Mouse (Mus musculus) urinary bladder, adult 18-20 months (tissue): ENCODE measurements around the gene 4930513O06Rik.
A peak's percentile ranks its signal among the peaks of the same experiment; 100 is the strongest.

Experiments used
- DNase-seq, 2 experiments: peaks; one replicate each; pipeline ENCODE4 v3.0.0; 2022; ENCODE audit warnings: low spot score in 2 of 2, mixed read lengths in 2 of 2

The 4930513O06Rik gene

DNA sequence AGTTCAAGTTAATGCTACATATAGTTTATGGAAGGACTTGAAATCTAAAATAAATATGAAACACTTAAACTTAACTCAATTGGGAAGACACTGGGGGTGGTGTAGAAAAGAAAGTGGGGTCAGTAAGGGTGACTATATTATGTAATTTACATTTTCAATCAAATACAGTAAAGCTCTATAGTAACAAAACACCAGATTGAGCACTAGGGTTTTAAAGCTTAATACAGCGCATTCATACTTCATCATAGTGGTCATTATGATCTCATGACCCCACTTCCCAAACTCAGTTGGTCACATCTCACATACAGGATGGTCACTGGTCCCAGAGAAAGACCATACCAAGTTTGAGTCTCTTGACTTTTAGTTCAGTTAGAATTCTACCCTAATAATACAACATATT, at the start of gene 4930513O06Rik:
TSS of gene 4930513O06Rik (plus strand) at position 301 of the 400 bp plus-strand sequence.
- DNase-seq, result no peak

DNA sequence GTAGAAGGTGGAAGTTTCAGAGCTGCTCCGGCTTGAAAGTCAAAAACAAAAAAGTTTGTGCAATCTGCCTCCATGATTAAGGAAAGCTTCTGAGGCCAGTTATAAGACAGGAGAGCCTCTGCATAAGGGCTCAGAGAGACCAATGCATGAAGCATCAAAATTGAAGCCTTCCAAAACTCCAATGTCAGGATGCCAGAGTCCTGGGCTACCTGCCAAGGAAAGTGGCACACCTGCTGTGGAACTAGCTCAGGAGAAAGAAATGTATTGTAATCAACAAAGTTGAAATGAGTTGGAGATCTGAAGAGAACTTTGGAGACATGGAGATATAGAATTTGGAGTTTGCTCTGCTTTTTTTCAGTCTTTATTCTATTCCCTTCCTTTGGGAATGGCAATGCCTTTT, 48.4 kb upstream of the 4930513O06Rik start:
- no peak for DNase-seq

DNA sequence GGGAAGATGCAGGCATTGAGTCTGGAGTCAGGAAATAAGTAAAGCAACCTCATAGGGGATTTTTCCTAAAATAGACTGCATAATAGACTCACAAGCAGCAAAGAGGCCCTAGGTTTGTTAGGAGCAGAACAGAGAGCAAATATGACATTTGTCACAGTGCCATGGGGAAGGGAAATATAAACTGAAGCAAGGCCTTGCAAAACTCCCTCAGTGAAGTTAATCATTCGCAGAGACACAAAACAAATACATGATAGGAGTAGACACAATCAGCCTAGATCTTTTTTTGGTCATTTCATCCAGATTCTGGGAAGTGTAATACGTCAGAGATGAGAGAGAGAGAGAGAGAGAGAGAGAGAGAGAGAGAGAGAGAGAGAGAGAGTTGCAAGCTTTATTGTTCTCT, 46.7 kb upstream of the 4930513O06Rik start:
- no peak for DNase-seq

DNA sequence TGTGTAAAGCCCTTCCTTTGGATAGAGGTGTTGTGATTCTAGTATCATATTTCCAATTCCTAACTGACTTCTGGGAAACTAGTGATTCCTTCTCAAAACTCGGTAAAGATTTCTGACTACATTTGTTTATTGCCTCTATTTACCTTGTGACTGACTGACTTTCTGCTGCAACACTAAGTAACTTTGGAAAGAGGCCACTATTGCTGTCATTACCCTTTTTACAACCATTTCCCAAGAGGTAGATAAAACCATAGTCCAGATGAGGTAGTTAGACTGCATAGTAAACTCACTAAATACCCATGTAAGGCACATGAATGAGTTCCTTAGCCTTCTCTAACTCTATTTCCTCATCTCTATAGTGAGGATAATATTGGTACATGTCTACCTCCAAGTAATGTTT, 44.9 kb upstream of the 4930513O06Rik start:
- no peak for DNase-seq

DNA sequence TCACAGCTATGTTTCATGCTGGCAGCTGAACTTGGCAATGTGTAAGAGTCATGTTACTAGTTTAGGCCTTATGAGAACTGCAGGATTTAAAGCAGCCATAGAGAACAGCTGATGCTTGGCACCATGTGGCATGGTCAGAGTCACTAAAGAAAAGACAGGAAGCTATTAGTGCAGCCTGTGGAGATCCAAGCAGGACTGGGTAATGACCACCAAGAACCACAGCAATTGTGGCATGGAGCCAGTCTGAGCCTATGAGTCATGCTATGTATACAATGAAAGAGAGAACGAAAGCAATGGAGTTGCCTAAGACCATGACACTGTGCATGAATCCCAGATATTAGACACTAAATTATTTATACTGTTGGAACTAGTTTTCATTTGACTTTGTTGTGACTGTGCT, 34.1 kb upstream of the 4930513O06Rik start:
- peak in 1 of 2 experiments; percentile 8 for DNase-seq

DNA sequence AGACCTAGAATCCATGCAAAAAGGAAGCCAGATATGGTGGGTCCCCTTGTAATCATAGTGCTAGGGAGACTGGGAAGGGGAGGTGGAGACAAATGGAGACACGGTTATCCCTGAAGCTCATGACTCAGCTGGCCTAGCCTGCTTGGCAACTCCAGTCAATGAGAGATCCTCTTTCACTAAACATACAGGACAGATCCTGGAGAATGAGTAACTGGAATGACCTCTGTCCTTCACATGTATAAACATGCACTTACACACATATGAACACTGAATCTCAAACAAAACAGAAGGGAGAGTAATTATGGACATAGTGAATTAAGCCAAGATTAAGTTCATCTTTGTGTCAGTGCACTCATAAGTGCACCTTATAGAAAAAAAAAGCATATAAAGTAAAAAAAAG, 32.9 kb upstream of the 4930513O06Rik start:
- DNase-seq, result no peak

DNA sequence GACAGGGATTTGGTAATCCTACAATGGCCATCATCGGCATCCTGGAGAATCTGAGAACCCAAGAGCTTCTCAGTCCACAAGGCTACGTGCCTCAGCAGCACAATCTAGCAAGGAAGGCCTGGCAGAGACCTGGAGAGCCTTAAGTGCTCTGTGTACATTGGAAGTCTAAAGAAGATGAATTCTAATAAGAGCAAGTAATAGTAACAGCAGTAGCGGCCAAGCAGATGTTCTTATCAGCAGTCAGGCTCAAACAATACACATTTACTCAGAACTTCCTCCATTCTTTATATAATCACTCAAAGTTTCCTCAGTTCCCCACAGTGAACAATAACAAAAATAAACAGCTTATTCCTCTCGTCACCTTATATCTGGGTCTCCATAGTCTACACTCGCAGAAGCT, 22.0 kb upstream of the 4930513O06Rik start:
- no peak for DNase-seq

DNA sequence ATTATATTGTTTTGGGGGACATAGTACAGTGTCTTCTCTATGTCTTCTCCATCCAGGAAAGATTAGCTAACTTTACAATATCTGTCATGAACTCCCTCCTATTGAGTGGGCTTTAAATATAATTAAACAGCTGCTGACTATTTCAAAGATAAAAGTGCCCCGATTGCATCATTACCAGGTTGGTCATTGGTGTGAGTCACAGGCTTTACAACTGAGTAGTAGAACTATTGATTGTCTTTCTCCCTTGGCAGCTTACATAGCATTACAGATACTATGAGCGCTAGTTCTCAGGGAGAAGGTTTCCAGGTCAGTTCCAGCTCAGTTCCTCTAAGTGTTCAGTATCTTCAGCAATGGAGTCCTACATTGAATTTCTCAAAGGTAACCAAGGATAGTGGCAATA, 7.5 kb upstream of the 4930513O06Rik start:
- DNase-seq, result no peak

DNA sequence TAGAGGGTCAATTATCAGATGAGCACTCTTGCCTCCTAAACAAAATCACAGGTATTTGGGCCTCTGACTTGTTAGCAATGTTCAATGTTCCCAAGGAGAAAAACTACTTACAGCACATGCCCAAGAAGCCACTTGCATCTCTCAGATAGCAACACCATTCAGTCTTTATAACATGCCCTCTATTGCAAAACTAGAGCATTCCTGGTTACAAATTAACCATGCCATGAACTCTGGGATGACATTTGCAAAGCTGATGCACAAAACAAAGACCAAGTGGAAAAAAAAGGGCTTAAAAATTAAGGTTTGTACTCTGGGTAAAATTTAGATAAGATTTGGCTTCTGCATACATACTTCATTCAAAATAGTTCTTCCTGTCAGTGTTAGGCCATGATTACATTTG, 966 bp upstream of the 4930513O06Rik start, which contains the start of gene Serpina7:
TSS of gene Serpina7 (minus strand) at position 160 of the 400 bp plus-strand sequence.
- DNase-seq, result no peak

DNA sequence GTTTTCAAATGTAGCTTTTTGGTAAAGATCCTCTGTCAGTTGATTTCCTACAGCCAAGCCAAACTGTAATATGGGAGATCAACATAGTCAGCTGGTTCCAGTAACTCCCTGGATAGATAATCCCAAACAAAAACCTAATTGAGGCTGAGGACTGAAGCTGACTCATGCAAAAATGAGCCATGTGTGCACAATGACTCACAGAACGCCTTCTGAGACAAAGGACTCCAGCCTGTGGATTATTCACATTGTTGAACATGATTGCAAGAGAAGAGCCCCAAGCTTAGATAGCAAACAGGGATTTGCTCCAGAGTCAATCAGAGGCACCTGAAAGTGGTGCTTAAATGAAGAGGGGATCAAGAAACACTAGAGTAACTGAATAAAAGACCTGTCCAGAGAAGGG, 11.2 kb downstream of the 4930513O06Rik start:
- DNase-seq, result no peak

DNA sequence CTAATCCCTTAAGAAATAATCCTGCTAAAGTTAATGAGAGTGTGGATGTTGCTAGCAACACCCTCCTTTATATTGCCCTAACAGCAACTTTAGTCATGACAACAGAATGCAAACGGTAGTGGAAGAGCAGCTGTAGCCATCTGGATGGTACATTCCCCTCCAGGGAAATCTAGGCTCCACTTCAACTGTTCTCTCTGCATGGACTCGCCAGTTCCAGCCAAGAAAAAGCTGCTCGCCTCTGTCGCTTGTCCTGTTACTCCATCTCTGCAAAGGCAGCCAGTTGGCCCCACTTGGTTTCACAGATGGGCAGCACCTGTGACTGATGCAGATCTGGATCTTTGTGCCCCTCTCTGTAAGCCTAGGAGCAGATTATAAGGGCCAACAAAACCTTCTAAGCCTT, 48.0 kb downstream of the 4930513O06Rik start:
- no peak for DNase-seq
